Mouse (Mus musculus): ENCODE data around the gene Arl8b. TPM values are rescaled to one million over a fixed set of nuclear protein-coding genes. Genes with fewer than 3 reads are reported as not detected.
A peak's percentile ranks its signal among the peaks of the same experiment; 100 is the strongest.

Gene Arl8b
- total and polyA plus RNA-seq, 2 experiments from 2014 or later: 73.1 to 105 TPM

DNA sequence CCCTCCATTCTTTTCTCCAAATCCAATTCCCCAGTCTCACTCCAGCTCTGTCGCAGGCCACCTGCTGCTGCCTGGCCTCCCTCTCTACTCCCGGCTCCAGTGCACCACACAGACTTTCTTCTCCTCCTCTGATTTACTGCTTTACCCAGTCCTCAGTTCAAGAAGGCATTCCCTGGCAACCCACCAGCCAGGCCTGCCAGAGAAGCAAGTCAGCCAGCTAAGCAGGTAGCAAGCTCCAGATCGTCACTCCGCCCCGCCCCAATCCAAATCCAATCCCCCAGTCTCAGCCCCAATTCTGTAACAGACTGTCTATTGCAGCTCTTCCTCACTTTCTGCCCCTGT lies 23.2 kb upstream of the Arl8b start:
- Histone ChIP-seq H3K27me3 (ENCODE audit: insufficient read depth, low read length) (no peaks in the 10 kb centered on the region), H3K4me2 (ENCODE audit: low read depth, low read length, poor library complexity, severe bottlenecking) (no peak overlapping the region), H3K9me3 (ENCODE audit: low read length) (no peaks in the 10 kb centered on the region), H3K9ac (replicated peaks; ENCODE audit: low read length, poor library complexity, severe bottlenecking) (no peak overlapping the region), H3K4me3 (ENCODE audit: low read depth, low read length) (no peak overlapping the region), H3K4me1 (ENCODE audit: insufficient read depth, low read length) (no peaks in the 10 kb centered on the region), H3K36me3 (ENCODE audit: insufficient read depth, low read length) (no peaks in the 10 kb centered on the region), H3K27ac (ENCODE audit: low read depth, low read length) (no peak overlapping the region)
- DNase-seq (ENCODE audit: low spot score) (no peak), ATAC-seq (ENCODE audit: low FRiP score) (no peak)
- 61% methylated on average over 5 of the region's 5 CpGs for WGBS
- no peak for TF ChIP-seq CTCF (IDR thresholded peaks at IDR 0.05)

DNA sequence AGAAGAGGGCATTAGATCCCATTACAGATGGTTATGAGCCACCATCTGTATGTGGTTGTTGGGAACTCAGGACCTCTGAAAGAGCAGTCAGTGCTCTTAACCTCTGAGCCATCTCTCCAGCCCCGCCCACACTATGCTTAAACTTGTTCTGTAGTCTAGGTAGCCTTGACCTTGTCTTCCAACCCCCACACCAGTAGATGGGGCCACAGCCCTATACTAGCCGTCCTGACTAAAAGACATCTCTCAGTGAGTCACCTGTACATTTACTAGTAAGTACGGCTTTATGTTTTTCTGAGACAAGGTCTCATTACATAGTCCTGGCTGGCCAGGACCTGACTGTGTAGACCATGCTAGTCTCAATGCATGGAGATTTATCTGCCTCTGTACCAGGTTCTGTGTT lies 12.0 kb upstream of the Arl8b start:
- DNase-seq (ENCODE audit: low spot score): no peak
- no peak for ATAC-seq (ENCODE audit: low FRiP score)
- Histone ChIP-seq H3K36me3 (ENCODE audit: insufficient read depth, low read length) (no peaks in the 10 kb centered on the region), H3K4me1 (ENCODE audit: insufficient read depth, low read length) (no peaks in the 10 kb centered on the region), H3K4me3 (ENCODE audit: low read depth, low read length) (no peak overlapping the region), H3K27ac (ENCODE audit: low read depth, low read length) (no peak overlapping the region), H3K27me3 (ENCODE audit: insufficient read depth, low read length) (no peaks in the 10 kb centered on the region), H3K4me2 (ENCODE audit: low read depth, low read length, poor library complexity, severe bottlenecking) (no peak overlapping the region), H3K9me3 (ENCODE audit: low read length) (no peaks in the 10 kb centered on the region), H3K9ac (replicated peaks; ENCODE audit: low read length, poor library complexity, severe bottlenecking) (no peak overlapping the region)
- TF ChIP-seq CTCF (IDR thresholded peaks at IDR 0.05): no peak
- 84% methylated on average over 3 of the region's 3 CpGs for WGBS

DNA sequence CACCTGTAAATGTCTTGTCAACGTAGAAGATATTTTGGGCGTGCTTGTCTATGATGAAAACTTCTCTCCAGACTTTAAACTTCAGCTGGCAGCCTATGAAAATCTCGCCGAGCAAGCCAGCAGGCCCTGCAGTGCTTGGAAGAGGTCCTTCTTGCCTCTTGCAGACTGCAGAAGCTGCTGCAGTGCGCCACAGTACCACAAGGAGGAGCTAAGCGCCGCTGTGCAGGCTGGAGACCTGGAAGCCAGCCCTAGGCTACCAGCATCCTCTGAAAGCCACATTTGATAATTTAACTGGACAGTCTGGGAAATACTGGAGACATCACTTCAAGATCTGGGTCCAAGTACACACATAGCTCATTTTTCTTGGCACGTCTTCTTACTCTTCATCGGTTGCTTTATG lies 10.0 kb upstream of the Arl8b start:
- no peak for ATAC-seq (ENCODE audit: low FRiP score)
- 16% methylated on average over 9 of the region's 9 CpGs for WGBS
- H3K4me1 ChIP-seq (ENCODE audit: insufficient read depth, low read length): no peaks in the 10 kb centered on the region
- no peak overlapping the region for H3K4me3 ChIP-seq (ENCODE audit: low read depth, low read length)
- H3K9ac ChIP-seq (replicated peaks; ENCODE audit: low read length, poor library complexity, severe bottlenecking): no peak overlapping the region
- no peak overlapping the region for H3K4me2 ChIP-seq (ENCODE audit: low read depth, low read length, poor library complexity, severe bottlenecking)
- peak; percentile 86 for TF ChIP-seq CTCF (IDR thresholded peaks at IDR 0.05)
- no peaks in the 10 kb centered on the region for H3K36me3 ChIP-seq (ENCODE audit: insufficient read depth, low read length)
- no peaks in the 10 kb centered on the region for H3K27me3 ChIP-seq (ENCODE audit: insufficient read depth, low read length)
- no peak overlapping the region for H3K27ac ChIP-seq (ENCODE audit: low read depth, low read length)
- peak; percentile 81 for DNase-seq (ENCODE audit: low spot score)
- H3K9me3 ChIP-seq (ENCODE audit: low read length): no peaks in the 10 kb centered on the region

DNA sequence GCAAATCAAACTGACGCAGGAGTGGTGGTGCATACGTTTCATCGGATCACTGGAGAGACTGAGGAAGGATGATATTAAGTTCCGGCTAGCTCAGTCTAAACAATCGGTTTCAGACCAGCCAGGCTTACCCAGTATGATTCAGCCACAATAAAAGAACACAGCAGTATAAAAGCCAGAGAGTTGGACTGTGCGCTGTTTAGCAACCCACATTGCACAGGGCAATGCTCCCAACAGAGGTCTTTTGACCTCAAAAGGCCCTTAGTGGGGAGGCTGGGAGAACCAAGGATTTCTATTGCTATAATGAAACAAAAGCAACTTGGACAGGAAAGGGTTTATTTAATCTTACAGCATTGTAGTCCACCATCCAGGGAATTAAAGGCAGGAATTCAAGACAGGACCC lies 9.4 kb upstream of the Arl8b start:
- H3K4me3 ChIP-seq (ENCODE audit: low read depth, low read length): no peak overlapping the region
- H3K4me2 ChIP-seq (ENCODE audit: low read depth, low read length, poor library complexity, severe bottlenecking): no peak overlapping the region
- TF ChIP-seq CTCF (IDR thresholded peaks at IDR 0.05): no peak
- H3K36me3 ChIP-seq (ENCODE audit: insufficient read depth, low read length): no peaks in the 10 kb centered on the region
- H3K9ac ChIP-seq (replicated peaks; ENCODE audit: low read length, poor library complexity, severe bottlenecking): no peak overlapping the region
- H3K27me3 ChIP-seq (ENCODE audit: insufficient read depth, low read length): no peaks in the 10 kb centered on the region
- no peaks in the 10 kb centered on the region for H3K9me3 ChIP-seq (ENCODE audit: low read length)
- H3K4me1 ChIP-seq (ENCODE audit: insufficient read depth, low read length): no peaks in the 10 kb centered on the region
- H3K27ac ChIP-seq (ENCODE audit: low read depth, low read length): no peak overlapping the region
- ATAC-seq (ENCODE audit: low FRiP score) (no peak), DNase-seq (ENCODE audit: low spot score) (no peak)
- 84% methylated on average over 6 of the region's 6 CpGs for WGBS

DNA sequence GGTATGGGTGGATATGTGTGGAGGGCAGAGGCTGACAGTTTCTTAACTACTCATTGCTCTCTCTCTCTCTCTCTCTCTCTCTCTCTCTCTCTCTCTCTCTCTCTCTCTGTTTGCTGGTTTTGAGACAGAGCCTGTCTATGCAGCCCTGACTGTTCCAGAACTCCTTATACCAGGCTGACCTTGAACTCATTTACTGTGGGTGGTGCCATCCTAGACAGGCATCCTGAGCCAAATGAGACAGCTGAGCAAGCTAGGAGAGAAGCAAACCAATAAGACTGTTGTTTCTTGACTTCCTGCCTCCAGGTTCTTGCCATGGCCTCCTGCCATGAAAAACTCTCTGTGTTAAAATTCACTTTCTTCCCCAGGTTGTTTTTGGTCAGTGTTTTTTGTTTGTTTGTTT lies 6.6 kb upstream of the Arl8b start:
- no peaks in the 10 kb centered on the region for H3K36me3 ChIP-seq (ENCODE audit: insufficient read depth, low read length)
- H3K9me3 ChIP-seq (ENCODE audit: low read length): no peaks in the 10 kb centered on the region
- DNase-seq (ENCODE audit: low spot score) (no peak), ATAC-seq (ENCODE audit: low FRiP score) (no peak)
- H3K27ac ChIP-seq (ENCODE audit: low read depth, low read length): no peak overlapping the region
- TF ChIP-seq CTCF (IDR thresholded peaks at IDR 0.05): no peak
- no peaks in the 10 kb centered on the region for H3K27me3 ChIP-seq (ENCODE audit: insufficient read depth, low read length)
- H3K9ac ChIP-seq (replicated peaks; ENCODE audit: low read length, poor library complexity, severe bottlenecking): no peak overlapping the region
- no peaks in the 10 kb centered on the region for H3K4me1 ChIP-seq (ENCODE audit: insufficient read depth, low read length)
- no peak overlapping the region for H3K4me3 ChIP-seq (ENCODE audit: low read depth, low read length)
- H3K4me2 ChIP-seq (ENCODE audit: low read depth, low read length, poor library complexity, severe bottlenecking): no peak overlapping the region

DNA sequence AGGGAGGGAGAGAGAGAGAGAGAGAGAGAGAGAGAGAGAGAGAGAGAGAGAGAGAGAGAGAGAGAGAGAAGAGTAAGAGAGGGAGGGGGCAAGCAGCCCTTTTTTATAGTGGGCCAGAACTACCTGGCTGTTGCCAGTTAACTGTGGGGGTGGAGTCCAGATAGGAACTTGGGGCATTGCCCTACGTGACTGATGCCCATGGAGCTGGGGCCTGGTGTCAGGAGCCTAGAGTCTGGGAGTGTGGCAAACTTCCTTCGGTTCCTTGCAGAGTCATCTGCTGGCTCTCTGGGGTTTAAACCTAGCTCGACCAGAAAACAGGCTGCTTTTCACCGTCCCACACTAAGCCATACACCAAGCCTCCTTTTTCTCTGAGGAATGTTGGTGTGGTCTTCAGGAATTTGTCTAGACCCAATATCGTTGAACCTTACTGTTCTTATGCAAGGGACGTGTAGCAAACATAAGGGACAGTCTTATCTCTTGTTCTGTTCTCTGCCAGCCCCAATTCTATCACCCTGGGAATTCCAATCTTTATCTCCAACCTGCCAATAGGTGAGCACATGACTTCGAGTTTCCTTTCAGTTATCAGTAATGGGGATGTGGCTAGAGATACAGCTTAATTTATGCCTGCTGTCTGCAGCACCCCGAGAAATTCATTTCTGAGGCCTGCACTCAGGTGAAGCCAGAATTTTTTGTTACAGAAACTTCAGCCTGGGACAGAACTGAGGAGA lies 5.2 kb upstream of the Arl8b start:
- Histone ChIP-seq H3K4me1 (ENCODE audit: insufficient read depth, low read length) (no peaks in the 10 kb centered on the region), H3K27ac (ENCODE audit: low read depth, low read length) (no peak overlapping the region), H3K27me3 (ENCODE audit: insufficient read depth, low read length) (no peaks in the 10 kb centered on the region), H3K36me3 (ENCODE audit: insufficient read depth, low read length) (no peaks in the 10 kb centered on the region), H3K9me3 (ENCODE audit: low read length) (no peaks in the 10 kb centered on the region), H3K4me2 (ENCODE audit: low read depth, low read length, poor library complexity, severe bottlenecking) (no peak overlapping the region), H3K9ac (replicated peaks; ENCODE audit: low read length, poor library complexity, severe bottlenecking) (no peak overlapping the region), H3K4me3 (ENCODE audit: low read depth, low read length) (no peak overlapping the region)
- WGBS: 77% methylated on average over 8 of the region's 8 CpGs
- ATAC-seq (ENCODE audit: low FRiP score) (no peak), DNase-seq (ENCODE audit: low spot score) (no peak)
- TF ChIP-seq CTCF (IDR thresholded peaks at IDR 0.05): no peak

All from midbrain, postnatal 0 days (tissue).